Mouse (Mus musculus) B cell, adult 2 months (primary cell): Measurements from ENCODE around the gene Cnot2.
"Not testable (repeated sequence)": the region's sequence is repeated elsewhere in the genome, so short reads cannot be mapped to it uniquely, and the experiment has no call there.

Experiments used
- DNase-seq, 2 experiments: peaks; one replicate each; pipeline ENCODE4 v3.0.0; 2022

Gene Cnot2

GRCm38 (mm10) chr10:116581369-116581718, at the start of gene Cnot2:
Cnot2 (minus strand) TSS chr10:116581511.
- peak; percentile 95 to 96 for DNase-seq

- DNase-seq = no peak
These were observed 47.6 kb upstream of the Cnot2 start for GRCm38 (mm10) chr10:116628926-116629325.

- DNase-seq = no peak
These were observed 44.7 kb upstream of the Cnot2 start for GRCm38 (mm10) chr10:116626009-116626408.

GRCm38 (mm10) chr10:116613250-116613649, 31.9 kb upstream of the Cnot2 start:
- peak; percentile 16 to 37 for DNase-seq

GRCm38 (mm10) chr10:116604905-116605162, 23.5 kb upstream of the Cnot2 start:
- no peak for DNase-seq

GRCm38 (mm10) chr10:116604081-116604904, 23.0 kb upstream of the Cnot2 start:
- DNase-seq = no peak

GRCm38 (mm10) chr10:116599056-116599850, 17.9 kb upstream of the Cnot2 start:
- DNase-seq = no peak

GRCm38 (mm10) chr10:116582738-116583137, 1.4 kb upstream of the Cnot2 start:
- DNase-seq = peak; percentile 76 to 81

GRCm38 (mm10) chr10:116581719-116582481, 589 bp upstream of the Cnot2 start:
- peak; percentile 71 to 77 for DNase-seq

- peak; percentile 69 to 72 for DNase-seq
These were observed 536 bp downstream of the Cnot2 start for GRCm38 (mm10) chr10:116580591-116581358.

- no peak for DNase-seq
These were observed 1.8 kb downstream of the Cnot2 start for GRCm38 (mm10) chr10:116579478-116579877.

- no peak for DNase-seq
These were observed 2.9 kb downstream of the Cnot2 start for GRCm38 (mm10) chr10:116578375-116578774.

GRCm38 (mm10) chr10:116577181-116577580, 4.1 kb downstream of the Cnot2 start:
- DNase-seq = peak in 1 of 2 experiments; percentile 34

- not testable (repeated sequence) for DNase-seq
These were observed 5.2 kb downstream of the Cnot2 start for GRCm38 (mm10) chr10:116576071-116576470.

GRCm38 (mm10) chr10:116570526-116570925, 10.8 kb downstream of the Cnot2 start:
- DNase-seq = no peak

- peak in 1 of 2 experiments; percentile 51 for DNase-seq
These were observed 12.8 kb downstream of the Cnot2 start for GRCm38 (mm10) chr10:116568539-116568938.

GRCm38 (mm10) chr10:116567491-116568405, 13.6 kb downstream of the Cnot2 start:
- no peak for DNase-seq

GRCm38 (mm10) chr10:116566492-116566891, 14.8 kb downstream of the Cnot2 start:
- not testable (repeated sequence) for DNase-seq

- DNase-seq = peak; percentile 48
These were observed 16.3 kb downstream of the Cnot2 start for GRCm38 (mm10) chr10:116564828-116565602.

GRCm38 (mm10) chr10:116562731-116563480, 18.4 kb downstream of the Cnot2 start:
- DNase-seq = peak; percentile 40 to 48
